In genomic region chr14:73383746-73384145, GRCm38 (mm10) we compare ENCODE assay signal across 9 mouse cellular contexts. TPM values are rescaled to one million over a fixed set of nuclear protein-coding genes. Genes with fewer than 3 reads are reported as not detected.
DNase-seq lines count a peak whose midpoint lies in the region; ATAC-seq lines count a peak whose summit lies in the region.
"Had no signal": no experiment of that assay in that cellular context is flagged by ENCODE, and none has a peak within 500 bp of the region (broad histone marks: within the 10 kb centered on the region; RNA-seq: fewer than 3 reads in every experiment).

No protein-coding gene starts in this region.

- peaks cover 16% of the 10 kb centered on the region; the same call in 1 of the 2 replicates for H3K4me1 ChIP-seq in kidney, embryonic 14.5 days (ENCODE audit: control insufficient read depth, insufficient read depth, low read length)
- peaks cover 31% of the 10 kb centered on the region for H3K4me1 ChIP-seq in embryonic facial prominence, embryonic 10.5 days
- peaks cover 37% of the 10 kb centered on the region for H3K4me1 ChIP-seq in hindbrain, embryonic 15.5 days (replicated peaks)
- peaks cover 37% of the 10 kb centered on the region for H3K4me1 ChIP-seq in midbrain, embryonic 13.5 days (replicated peaks)

- WGBS in kidney, embryonic 14.5 days: 33% methylated on average over 2 of the region's 2 CpGs
- 49% methylated on average over 2 of the region's 2 CpGs for WGBS in embryonic facial prominence, embryonic 10.5 days
- 31% methylated on average over 2 of the region's 2 CpGs for whole genome bisulfite sequencing in hindbrain, embryonic 15.5 days
- 47% methylated on average over 2 of the region's 2 CpGs for WGBS in midbrain, embryonic 13.5 days

- no peak overlapping the region for H3K27ac ChIP-seq in kidney, embryonic 14.5 days (ENCODE audit: low read depth, low read length)
- H3K27ac ChIP-seq in embryonic facial prominence, embryonic 10.5 days (replicated peaks): no peak overlapping the region
- H3K27ac ChIP-seq in hindbrain, embryonic 15.5 days (replicated peaks): no peak overlapping the region
- H3K27ac ChIP-seq in midbrain, embryonic 13.5 days: no peak overlapping the region

- H3K4me3 ChIP-seq in kidney, embryonic 14.5 days (ENCODE audit: low read length): peak overlapping the region; percentile 87
- peak overlapping the region; percentile 95 for H3K4me3 ChIP-seq in embryonic facial prominence, embryonic 10.5 days
- peak overlapping the region; percentile 100 for H3K4me3 ChIP-seq in hindbrain, embryonic 15.5 days
- H3K4me3 ChIP-seq in midbrain, embryonic 13.5 days (replicated peaks): peak overlapping the region; percentile 90

- no peak for ATAC-seq in kidney, embryonic 14.5 days (ENCODE audit: low FRiP score, low TSS enrichment)
- no peak for ATAC-seq in hindbrain, embryonic 15.5 days (ENCODE audit: low FRiP score, low read depth)
- ATAC-seq in midbrain, embryonic 13.5 days: no peak
- no peak for ATAC-seq in cerebellum, adult (ENCODE audit: insufficient number of reproducible peaks, low FRiP score, low TSS enrichment)

- H3K4me2 ChIP-seq in kidney, embryonic 14.5 days (replicated peaks; ENCODE audit: low read depth, low read length): peak overlapping the region; percentile 70
- peak overlapping the region; percentile 53 for H3K4me2 ChIP-seq in hindbrain, embryonic 15.5 days
- H3K4me2 ChIP-seq in midbrain, embryonic 13.5 days (replicated peaks): peak overlapping the region; percentile 71

- 0 out of 2 replicates have a peak, but pooled peaks cover 2% of the 10 kb centered on the region for H3K9me3 ChIP-seq in kidney, embryonic 14.5 days (ENCODE audit: control insufficient read depth, low read length)
- H3K9me3 ChIP-seq in embryonic facial prominence, embryonic 10.5 days: no peaks in the 10 kb centered on the region
- no peaks in the 10 kb centered on the region for H3K9me3 ChIP-seq in hindbrain, embryonic 15.5 days
- no peaks in the 10 kb centered on the region for H3K9me3 ChIP-seq in midbrain, embryonic 13.5 days

- no peaks in the 10 kb centered on the region for H3K27me3 ChIP-seq in kidney, embryonic 14.5 days (ENCODE audit: control insufficient read depth, insufficient read depth, low read length)
- H3K27me3 ChIP-seq in embryonic facial prominence, embryonic 10.5 days (replicated peaks; ENCODE audit: low read depth, poor library complexity, severe bottlenecking): no peaks in the 10 kb centered on the region
- H3K27me3 ChIP-seq in hindbrain, embryonic 15.5 days: no peaks in the 10 kb centered on the region
- no peaks in the 10 kb centered on the region for H3K27me3 ChIP-seq in midbrain, embryonic 13.5 days

- DNase-seq in kidney, adult 8-10 months: no peak
- no peak for DNase-seq in embryonic facial prominence, embryonic 10.5 days (ENCODE audit: low spot score)
- DNase-seq in thymus, adult 18-20 months: no peak
- no peak for DNase-seq in adrenal gland, postnatal 10 days
- DNase-seq: layer of hippocampus, postnatal 36 days had no signal

- H3K9ac ChIP-seq in kidney, embryonic 14.5 days (ENCODE audit: low read depth, low read length): peak overlapping the region; percentile 95; the same call in 1 of the 2 replicates
- H3K9ac ChIP-seq in hindbrain, embryonic 15.5 days: peak overlapping the region; percentile 100; the same call in 1 of the 2 replicates
- peak overlapping the region; percentile 96 for H3K9ac ChIP-seq in midbrain, embryonic 13.5 days (replicated peaks)

- peaks cover 19% of the 10 kb centered on the region for H3K36me3 ChIP-seq in kidney, embryonic 14.5 days (ENCODE audit: control insufficient read depth, insufficient read depth, low read length)
- H3K36me3 ChIP-seq in embryonic facial prominence, embryonic 10.5 days (replicated peaks): peaks cover 9% of the 10 kb centered on the region; the same call in 1 of the 2 replicates
- peaks cover 4% of the 10 kb centered on the region; the same call in 1 of the 2 replicates for H3K36me3 ChIP-seq in hindbrain, embryonic 15.5 days
- peaks cover 2% of the 10 kb centered on the region; the same call in 1 of the 2 replicates for H3K36me3 ChIP-seq in midbrain, embryonic 13.5 days

RNA-seq across cellular contexts. Expression of gene Itm2b, which starts 1.3 kb away (rescaled TPM):
- 796 and 844 TPM in 2 replicates for polyA plus RNA-seq in kidney, embryonic 14.5 days (2014; fragmentation: Nextera tagmentation; extraction: Ambion mirVana)
- polyA plus RNA-seq in embryonic facial prominence, embryonic 10.5 days (2016; fragmentation: Nextera tagmentation; extraction: Ambion mirVana): 197 and 226 TPM in 2 replicates
- 709 and 713 TPM in 2 replicates for polyA plus RNA-seq in hindbrain, embryonic 15.5 days (2015; fragmentation: Nextera tagmentation; extraction: Ambion mirVana)
- polyA plus RNA-seq in midbrain, embryonic 13.5 days (2015; fragmentation: Nextera tagmentation; extraction: Ambion mirVana): 442 and 449 TPM in 2 replicates
- total RNA-seq in adrenal gland, postnatal 10 days (2021): 100 to 1,000 TPM; 788 to 894 TPM

RNA-seq across cellular contexts. Expression of gene Rb1, which starts 58.1 kb away (rescaled TPM):
- polyA plus RNA-seq in kidney, embryonic 14.5 days (2014; fragmentation: Nextera tagmentation; extraction: Ambion mirVana): 29.9 and 32.7 TPM in 2 replicates
- polyA plus RNA-seq in embryonic facial prominence, embryonic 10.5 days (2016; fragmentation: Nextera tagmentation; extraction: Ambion mirVana): 24.4 and 29.3 TPM in 2 replicates
- polyA plus RNA-seq in hindbrain, embryonic 15.5 days (2015; fragmentation: Nextera tagmentation; extraction: Ambion mirVana): 25.7 and 27.5 TPM in 2 replicates
- polyA plus RNA-seq in midbrain, embryonic 13.5 days (2015; fragmentation: Nextera tagmentation; extraction: Ambion mirVana): 21.2 and 22.3 TPM in 2 replicates
- 10 to 100 TPM; 20.6 to 26.1 TPM for total RNA-seq in adrenal gland, postnatal 10 days (2021)
